Mouse (Mus musculus) adrenal gland, adult 8-10 months (tissue): ENCODE measurements at regions not wholly inside any gene's neighbourhood (a gene's known extent, or its start where the extent isn't known, plus 50 kb on each side); places are given as distances from the start of the nearest gene placed in this dataset.

Source experiments
- DNase-seq: peaks from one replicate; pipeline ENCODE4 v3.0.0; 2022

- no peak for DNase-seq
Measured at GRCm38 (mm10) chr16:77394054-77394716, 207.7 kb downstream of the Gm11146 start.

GRCm38 (mm10) chr16:77393470-77393869 is 208.4 kb downstream of the Gm11146 start:
- DNase-seq, result no peak

- DNase-seq, result no peak
Measured at GRCm38 (mm10) chr16:77392205-77392604, 209.7 kb downstream of the Gm11146 start.

GRCm38 (mm10) chr16:77384021-77384729 is 217.7 kb downstream of the Gm11146 start:
- DNase-seq, result no peak

- DNase-seq, result no peak
Measured at GRCm38 (mm10) chr16:77382790-77383189, 219.1 kb downstream of the Gm11146 start.

- DNase-seq, result no peak
Measured at GRCm38 (mm10) chr16:77372768-77373167, 229.1 kb downstream of the Gm11146 start.

- DNase-seq, result no peak
Measured at GRCm38 (mm10) chr16:77369810-77370209, 232.1 kb downstream of the Gm11146 start.

GRCm38 (mm10) chr16:77365254-77365653 is 236.6 kb downstream of the Gm11146 start:
- DNase-seq, result no peak

GRCm38 (mm10) chr16:77364439-77364838 is 237.5 kb downstream of the Gm11146 start:
- no peak for DNase-seq

GRCm38 (mm10) chr16:77359190-77359589 is 242.7 kb downstream of the Gm11146 start:
- DNase-seq, result no peak

- DNase-seq, result no peak
Measured at GRCm38 (mm10) chr16:77355260-77355659, 246.6 kb downstream of the Gm11146 start.

GRCm38 (mm10) chr16:77354201-77354712 is 247.6 kb downstream of the Gm11146 start:
- no peak for DNase-seq

- no peak for DNase-seq
Measured at GRCm38 (mm10) chr16:77346128-77346527, 255.8 kb downstream of the Gm11146 start.

GRCm38 (mm10) chr16:77332285-77332684 is 269.6 kb downstream of the Gm11146 start:
- DNase-seq, result no peak

GRCm38 (mm10) chr16:77330996-77331395 is 270.9 kb downstream of the Gm11146 start:
- peak; percentile 37 for DNase-seq

- no peak for DNase-seq
Measured at GRCm38 (mm10) chr16:77329711-77330530, 272.0 kb downstream of the Gm11146 start.

GRCm38 (mm10) chr16:77329160-77329691 is 272.7 kb downstream of the Gm11146 start:
- peak; percentile 41 for DNase-seq

GRCm38 (mm10) chr16:77328628-77329159 is 273.2 kb downstream of the Gm11146 start:
- no peak for DNase-seq

GRCm38 (mm10) chr16:77328049-77328448 is 273.8 kb downstream of the Gm11146 start:
- DNase-seq, result no peak

- peak; percentile 27 for DNase-seq
Measured at GRCm38 (mm10) chr16:77322338-77322737, 279.6 kb downstream of the Gm11146 start.

GRCm38 (mm10) chr16:77318150-77318549 is 283.7 kb downstream of the Gm11146 start:
- no peak for DNase-seq

GRCm38 (mm10) chr16:77315354-77315753 is 286.5 kb downstream of the Gm11146 start:
- no peak for DNase-seq
